Mouse (Mus musculus): ENCODE measurements at regions not wholly inside any gene's neighbourhood (a gene's known extent, or its start where the extent isn't known, plus 50 kb on each side); places are given as distances from the start of the nearest gene placed in this dataset.
A peak's percentile ranks its signal among the peaks of the same experiment; 100 is the strongest.
"Not testable (repeated sequence)": the region's sequence is repeated elsewhere in the genome, so short reads cannot be mapped to it uniquely, and the experiment has no call there.

- DNase-seq (ENCODE audit: low read depth), result no peak
These were observed 71.1 kb upstream of the Ezr start for GRCm38 (mm10) chr17:6853641-6854040.

GRCm38 (mm10) chr17:6852177-6852947 lies 69.8 kb upstream of the Ezr start:
- peak; percentile 58 for DNase-seq (ENCODE audit: low read depth)

- DNase-seq (ENCODE audit: low read depth), result no peak
These were observed 67.9 kb upstream of the Ezr start for GRCm38 (mm10) chr17:6850513-6850912.

DNA sequence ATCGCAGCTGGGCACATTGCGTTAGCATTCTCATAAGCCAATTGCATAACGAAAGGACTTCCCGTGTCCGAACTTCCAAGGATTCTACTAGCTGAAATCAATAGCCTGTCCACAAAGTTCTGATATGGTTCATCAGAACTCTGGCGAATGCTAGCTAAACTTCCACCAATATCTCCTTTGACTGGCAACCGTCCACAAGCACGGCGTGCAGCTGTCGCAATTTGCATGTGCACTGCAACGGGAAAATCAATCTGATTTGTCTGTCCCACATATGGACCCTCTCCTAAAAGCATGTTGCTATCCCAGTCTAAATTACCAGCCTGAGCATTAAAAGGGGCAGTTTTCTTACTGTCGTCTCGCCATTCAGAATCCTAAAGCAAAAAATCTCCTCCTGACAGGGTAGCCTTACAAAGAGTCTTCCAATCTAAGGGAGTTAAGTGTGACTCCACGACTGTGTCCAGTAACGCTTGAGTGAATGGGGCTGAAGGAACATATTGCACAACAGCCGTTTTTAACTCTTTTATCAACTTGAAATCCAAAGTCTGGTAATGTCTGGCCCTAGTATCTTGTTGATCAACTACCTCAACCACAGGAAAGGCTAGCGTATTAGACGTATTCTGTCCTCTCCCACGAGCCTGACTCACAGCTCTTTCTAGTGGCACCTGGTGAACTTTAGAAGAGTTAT lies 59.3 kb upstream of the Ezr start:
- DNase-seq (ENCODE audit: low read depth), result not testable (repeated sequence)

- peak; percentile 27 for DNase-seq (ENCODE audit: low read depth)
These were observed 52.8 kb upstream of the Ezr start for GRCm38 (mm10) chr17:6835333-6835916.

Measured in induced T-regulatory cell, adult 2 months (primary cell).